Mouse (Mus musculus): ENCODE results near the gene Mical2. TPM values are rescaled to one million over a fixed set of nuclear protein-coding genes. Genes with fewer than 3 reads are reported as not detected.

Mical2 gene
- total and polyA plus RNA-seq, 3 experiments: 3.8 to 14.3 (median 10.6) TPM

- peak; percentile 78 for DNase-seq
Measured at GRCm38 (mm10) chr7:112400175-112400574, 174.5 kb downstream of the Mical2 start.

- no peak for DNase-seq
Measured at GRCm38 (mm10) chr7:112405061-112405460, 179.4 kb downstream of the Mical2 start.

- no peak for DNase-seq
Measured at GRCm38 (mm10) chr7:112405578-112405977, 179.9 kb downstream of the Mical2 start.

- peak; percentile 92 for DNase-seq
Measured at GRCm38 (mm10) chr7:112407597-112407996, 181.9 kb downstream of the Mical2 start.

- no peak for DNase-seq
Measured at GRCm38 (mm10) chr7:112409991-112410390, 184.3 kb downstream of the Mical2 start.

- DNase-seq: no peak
Measured at GRCm38 (mm10) chr7:112413286-112413685, 187.6 kb downstream of the Mical2 start.

GRCm38 (mm10) chr7:112416058-112416526 lies 190.4 kb downstream of the Mical2 start:
- DNase-seq: no peak

- no peak for DNase-seq
Measured at GRCm38 (mm10) chr7:112416730-112417513, 191.3 kb downstream of the Mical2 start.

- no peak for DNase-seq
Measured at GRCm38 (mm10) chr7:112417598-112417997, 191.9 kb downstream of the Mical2 start.

GRCm38 (mm10) chr7:112423438-112423837 lies 197.8 kb downstream of the Mical2 start:
- DNase-seq: no peak

GRCm38 (mm10) chr7:112426811-112427210 lies 201.2 kb downstream of the Mical2 start:
- DNase-seq: no peak

GRCm38 (mm10) chr7:112427357-112428157 lies 201.9 kb downstream of the Mical2 start, which contains the start of gene Parva:
Gene Parva, plus strand, starts transcription at chr7:112427505.
- peak; percentile 86 for DNase-seq

GRCm38 (mm10) chr7:112428158-112428535 lies 202.5 kb downstream of the Mical2 start:
- peak; percentile 96 for DNase-seq

GRCm38 (mm10) chr7:112439846-112440245 lies 214.2 kb downstream of the Mical2 start:
- DNase-seq: no peak

- DNase-seq: no peak
Measured at GRCm38 (mm10) chr7:112444152-112444984, 218.7 kb downstream of the Mical2 start.

GRCm38 (mm10) chr7:112444985-112445367 lies 219.3 kb downstream of the Mical2 start:
- DNase-seq: no peak

GRCm38 (mm10) chr7:112446498-112446897 lies 220.8 kb downstream of the Mical2 start:
- DNase-seq: no peak

- DNase-seq: peak; percentile 69
Measured at GRCm38 (mm10) chr7:112449954-112450700, 224.5 kb downstream of the Mical2 start.

GRCm38 (mm10) chr7:112452471-112452870 lies 226.8 kb downstream of the Mical2 start:
- DNase-seq: no peak

GRCm38 (mm10) chr7:112453805-112454214 lies 228.2 kb downstream of the Mical2 start:
- peak; percentile 87 for DNase-seq

GRCm38 (mm10) chr7:112454380-112454779 lies 228.7 kb downstream of the Mical2 start:
- no peak for DNase-seq

Data from adrenal gland, adult 2 months (tissue).